Mouse (Mus musculus) right cerebral cortex, adult 18-20 months (tissue): ENCODE data around the gene Luc7l3.
"Not testable (repeated sequence)": the region's sequence is repeated elsewhere in the genome, so short reads cannot be mapped to it uniquely, and the experiment has no call there.

Source experiments
- DNase-seq: peaks from one replicate; pipeline ENCODE4 v3.0.0; 2022; ENCODE audit warnings: mixed read lengths

The Luc7l3 gene

GRCm38 (mm10) chr11:94290062-94290740 is 31.6 kb downstream of the Luc7l3 start:
- no peak for DNase-seq

- DNase-seq, result no peak
Observed at GRCm38 (mm10) chr11:94287105-94287504, 34.7 kb downstream of the Luc7l3 start.

DNA sequence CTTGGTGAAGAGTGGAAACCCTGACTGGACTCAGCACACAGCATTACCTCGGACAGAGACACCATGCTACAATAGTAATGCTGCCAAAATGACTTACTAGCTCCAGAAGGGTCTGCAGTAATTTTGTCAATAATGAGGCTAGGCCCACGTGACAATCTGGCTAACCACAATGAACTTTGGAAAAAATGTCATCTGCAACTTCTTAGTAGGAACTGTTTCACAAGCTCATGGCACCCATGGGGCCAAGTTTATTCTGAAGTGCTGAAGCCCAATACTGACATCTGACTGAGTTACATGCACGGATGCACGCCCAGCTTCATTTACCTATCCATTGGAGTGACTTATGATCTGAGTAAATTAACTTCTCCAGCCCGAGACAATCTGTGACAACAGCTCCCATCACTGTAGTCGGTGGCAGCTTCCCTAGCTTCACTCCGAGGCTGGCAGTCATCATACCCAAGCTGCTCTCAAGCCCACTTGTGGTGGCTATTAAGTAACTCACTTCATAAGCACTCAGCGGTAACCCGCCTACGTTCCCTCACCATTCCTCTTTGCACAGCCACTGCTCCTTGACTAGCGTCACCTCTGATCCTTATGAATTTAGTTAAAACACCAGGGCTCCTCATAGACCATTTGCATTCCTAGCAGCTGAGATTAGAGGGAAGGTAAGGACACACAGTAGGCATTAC is 35.8 kb downstream of the Luc7l3 start:
- DNase-seq, result no peak

GRCm38 (mm10) chr11:94283536-94284099 is 38.2 kb downstream of the Luc7l3 start:
- no peak for DNase-seq

DNA sequence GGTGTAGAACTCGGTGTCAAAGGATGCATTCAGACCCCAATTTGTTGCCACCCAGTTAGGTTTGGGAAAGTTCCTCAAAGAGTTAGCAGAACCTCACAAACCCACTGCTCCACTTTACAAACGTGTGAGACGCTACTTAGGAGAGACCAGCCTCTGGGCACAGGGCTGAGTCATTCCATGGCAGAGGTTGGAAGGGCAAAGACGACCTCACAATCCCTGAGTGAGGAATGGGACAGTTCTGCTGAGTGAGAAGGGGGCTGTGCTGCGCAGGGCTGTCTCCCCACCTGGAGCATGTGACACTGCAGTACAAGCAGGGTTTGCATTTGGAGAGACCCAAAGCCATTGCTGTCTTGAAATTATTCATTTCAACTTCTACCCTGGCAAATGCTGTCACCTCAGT is 39.5 kb downstream of the Luc7l3 start:
- no peak for DNase-seq

- DNase-seq, result no peak
Observed at GRCm38 (mm10) chr11:94281199-94282181, 40.3 kb downstream of the Luc7l3 start, which contains the start of gene Gm21885. TSS of gene Gm21885 (plus strand) at chr11:94281873.

DNA sequence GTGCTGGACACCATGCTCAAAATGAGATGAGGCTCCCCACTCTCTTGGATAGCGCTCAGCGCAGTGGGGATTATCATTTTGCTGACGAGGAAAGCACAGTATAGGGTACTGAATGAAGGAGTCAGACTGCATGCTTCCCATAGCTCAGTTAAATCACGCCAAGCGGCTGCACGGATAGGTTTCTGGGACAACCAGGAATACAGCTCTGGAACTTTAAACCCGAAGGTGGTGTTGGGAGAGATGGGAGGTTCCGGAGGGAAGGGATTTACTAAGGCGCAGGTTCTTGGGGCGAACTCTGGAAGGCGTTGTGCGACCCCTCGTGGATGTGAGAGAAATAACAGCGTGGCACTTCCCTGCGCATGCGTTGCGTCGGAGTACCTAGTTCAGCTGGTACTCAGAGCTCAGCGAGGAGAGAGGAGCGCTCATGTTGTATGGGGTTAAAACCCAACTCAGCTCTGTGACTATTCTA is 44.9 kb downstream of the Luc7l3 start:
- DNase-seq, result peak; percentile 95

DNA sequence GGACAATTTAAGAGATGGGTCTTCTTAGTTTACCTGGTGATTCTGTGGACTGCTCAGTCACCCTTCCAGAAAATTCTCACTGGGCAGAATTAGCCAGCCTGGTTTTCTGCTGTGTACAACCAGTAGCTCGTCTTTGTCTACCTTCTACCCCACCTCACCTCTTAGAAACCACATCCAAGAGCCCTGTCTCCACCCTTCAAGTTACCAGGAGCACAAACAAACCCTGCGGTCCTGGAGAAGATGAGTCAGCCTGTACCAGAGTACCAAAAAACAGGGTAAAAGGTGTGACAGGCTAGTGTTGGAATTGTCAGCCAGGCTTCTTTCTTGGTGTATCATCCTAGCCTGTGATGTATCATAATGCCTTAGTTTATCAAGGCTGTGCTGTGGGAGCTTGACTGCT is 46.1 kb downstream of the Luc7l3 start:
- no peak for DNase-seq

- DNase-seq, result no peak
Observed at GRCm38 (mm10) chr11:94275226-94275625, 46.6 kb downstream of the Luc7l3 start.

GRCm38 (mm10) chr11:94274206-94274867 is 47.5 kb downstream of the Luc7l3 start:
- DNase-seq, result no peak

DNA sequence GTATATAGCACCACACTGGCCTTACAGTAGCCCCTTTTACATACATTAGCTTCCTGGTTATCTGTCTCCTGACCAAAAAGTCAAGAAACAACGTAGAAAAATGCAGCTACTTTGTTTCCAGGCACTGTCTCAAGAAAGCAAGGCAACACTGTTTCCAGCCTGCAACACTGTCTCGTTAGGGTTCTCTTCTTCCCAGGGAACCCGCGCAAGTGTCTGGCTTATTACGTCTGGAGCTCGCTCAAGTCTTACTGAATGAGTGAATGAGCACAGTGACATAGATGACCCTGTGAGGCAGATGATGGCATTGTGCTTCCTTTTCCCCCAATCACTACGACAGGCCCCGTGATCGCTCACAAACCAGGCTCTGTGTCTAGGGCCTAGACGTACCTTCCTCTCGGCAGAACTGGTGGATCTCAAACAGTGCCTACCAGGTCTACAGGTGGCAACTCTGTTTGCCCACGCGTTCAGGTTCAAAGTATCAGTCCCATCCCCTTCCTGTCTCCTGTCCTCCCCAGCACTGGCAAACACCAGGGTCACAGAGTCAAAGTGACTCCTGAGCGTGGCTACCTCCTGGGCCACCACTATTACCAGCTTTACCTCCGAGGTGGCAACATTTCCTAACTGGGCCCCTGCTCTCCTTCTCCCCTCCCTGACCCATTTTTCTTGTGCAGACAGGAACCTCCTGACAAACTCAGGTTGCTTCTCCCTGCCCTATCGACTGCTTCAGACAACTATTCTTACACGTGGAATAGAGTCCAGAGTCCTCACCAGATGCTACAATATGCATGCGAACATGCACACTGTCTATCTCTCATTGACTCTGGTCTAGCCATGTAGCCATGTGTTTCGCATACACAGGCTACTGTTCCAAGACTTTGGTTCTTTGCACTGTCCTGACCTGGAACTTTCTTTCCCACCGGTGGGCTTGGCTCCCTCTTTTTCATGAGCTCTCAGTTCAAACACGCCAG is 48.5 kb downstream of the Luc7l3 start:
- DNase-seq, result no peak

DNA sequence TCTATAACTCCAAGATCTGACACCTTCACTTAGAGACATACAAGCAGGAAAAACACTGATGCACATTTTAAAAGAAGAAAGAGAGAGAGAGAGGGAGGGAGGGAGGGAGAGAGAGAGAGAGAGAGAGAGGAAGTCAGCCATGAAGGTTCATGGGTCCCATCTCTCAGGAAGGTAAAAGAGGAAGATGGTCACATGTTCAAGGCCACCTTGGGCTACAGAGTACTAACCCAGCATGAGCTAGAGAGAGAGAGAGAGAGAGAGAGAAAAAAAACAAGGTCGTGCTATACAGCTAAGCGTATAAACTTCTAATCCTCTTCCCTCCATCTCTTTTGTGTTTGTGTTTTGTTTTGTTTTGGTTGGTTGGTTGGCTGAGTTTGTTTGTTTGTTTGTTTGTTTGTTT is 50.8 kb downstream of the Luc7l3 start:
- DNase-seq, result no peak

GRCm38 (mm10) chr11:94269906-94270305 is 51.9 kb downstream of the Luc7l3 start:
- no peak for DNase-seq

DNA sequence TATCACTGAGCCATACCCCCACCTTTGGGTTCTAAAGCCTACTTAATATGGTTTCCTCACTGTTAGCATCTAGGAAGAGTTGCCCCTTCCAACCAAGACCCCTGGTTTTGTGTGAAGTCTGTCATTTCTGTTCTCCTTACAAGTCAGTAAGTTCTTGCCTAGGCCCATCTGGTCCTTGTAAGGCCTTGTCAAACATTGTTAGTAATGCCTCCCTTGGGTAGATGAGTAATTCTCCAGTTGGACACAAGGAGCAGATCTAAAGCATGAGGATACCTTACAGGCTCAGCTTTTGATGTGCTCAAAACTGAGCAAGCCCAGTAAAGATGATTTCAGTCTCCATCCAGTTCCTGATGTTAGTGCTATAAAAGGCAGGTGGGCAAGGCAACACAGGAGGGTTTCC is 53.0 kb downstream of the Luc7l3 start:
- no peak for DNase-seq

DNA sequence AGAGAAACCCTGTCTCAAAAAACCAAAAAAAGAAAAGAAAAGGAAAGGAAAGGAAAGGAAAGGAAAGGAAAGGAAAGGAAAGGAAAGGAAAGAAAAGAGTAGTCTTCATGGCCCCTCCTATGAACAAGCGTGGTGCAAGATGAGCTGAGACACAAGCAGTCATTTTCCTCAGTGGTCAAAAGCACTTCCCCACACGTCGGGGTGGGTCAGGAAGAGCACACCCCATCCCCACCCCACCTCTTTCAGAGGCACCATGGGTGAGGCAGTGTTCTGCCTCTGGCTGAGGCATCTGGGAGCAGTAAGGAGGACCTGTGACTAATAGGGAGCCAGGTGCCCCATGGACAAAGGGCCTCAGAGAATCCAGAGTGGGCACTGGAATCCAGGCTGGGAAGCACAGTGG is 55.6 kb downstream of the Luc7l3 start:
- DNase-seq, result not testable (repeated sequence)

GRCm38 (mm10) chr11:94265134-94265785 is 56.5 kb downstream of the Luc7l3 start:
- DNase-seq, result peak; percentile 47

- no peak for DNase-seq
Observed at GRCm38 (mm10) chr11:94261585-94262370, 60.0 kb downstream of the Luc7l3 start.

GRCm38 (mm10) chr11:94259814-94260213 is 62.0 kb downstream of the Luc7l3 start:
- DNase-seq, result no peak

DNA sequence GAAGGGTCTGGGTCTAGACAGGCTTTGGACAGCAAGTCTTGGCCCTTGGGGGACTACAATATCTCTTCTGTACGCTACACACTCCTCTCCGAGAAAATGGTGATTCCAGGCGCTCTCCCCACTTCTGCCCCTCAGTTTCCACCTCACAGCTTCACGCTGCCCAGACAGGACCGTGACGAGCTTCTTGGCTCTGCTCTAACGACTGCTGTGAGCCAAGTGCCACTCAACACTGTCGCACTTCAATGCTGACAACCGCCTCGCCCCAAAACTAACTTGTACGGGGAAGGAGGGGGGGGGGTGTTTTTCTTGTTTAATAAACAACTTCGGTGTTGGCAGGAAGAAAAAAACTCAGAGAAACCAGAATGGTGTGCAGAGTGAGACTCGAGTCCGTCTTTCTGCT is 63.8 kb downstream of the Luc7l3 start:
- DNase-seq, result no peak

- DNase-seq, result no peak
Observed at GRCm38 (mm10) chr11:94255733-94256132, 66.1 kb downstream of the Luc7l3 start.
